Mouse (Mus musculus) urinary bladder, postnatal 4 days (tissue): Measurements from ENCODE around the gene Kctd15.

Experiments used
- DNase-seq, 2 experiments: peaks; one replicate each; pipeline ENCODE4 v3.0.0; 2021 to 2022; ENCODE audit warnings: low spot score in 2 of 2

Gene Kctd15

GRCm38 (mm10) chr7:34663145-34663544, 6.6 kb upstream of the Kctd15 start:
- no peak for DNase-seq

DNA sequence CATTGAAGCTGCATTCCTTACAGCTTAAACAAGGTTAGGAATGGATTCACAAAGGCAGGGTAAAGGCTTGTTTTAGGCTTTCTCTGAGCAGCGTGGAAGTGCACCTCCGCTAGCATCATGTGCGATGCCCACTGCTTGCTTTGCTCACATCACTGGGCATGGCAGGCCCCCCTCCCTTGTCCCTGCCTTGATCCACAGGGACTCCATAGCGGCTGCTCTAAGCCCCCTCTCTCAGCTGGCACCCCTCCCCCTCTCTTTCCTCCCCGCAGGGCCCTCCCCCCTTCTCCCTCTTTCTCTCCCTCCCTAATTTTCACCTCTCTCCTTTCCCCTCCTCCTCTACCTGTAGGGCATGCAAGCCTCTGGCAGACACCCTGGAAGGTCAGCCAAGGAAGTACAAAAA, 5.7 kb upstream of the Kctd15 start:
- no peak for DNase-seq

- DNase-seq: no peak
Measured at GRCm38 (mm10) chr7:34659386-34660085, 3.0 kb upstream of the Kctd15 start.

DNA sequence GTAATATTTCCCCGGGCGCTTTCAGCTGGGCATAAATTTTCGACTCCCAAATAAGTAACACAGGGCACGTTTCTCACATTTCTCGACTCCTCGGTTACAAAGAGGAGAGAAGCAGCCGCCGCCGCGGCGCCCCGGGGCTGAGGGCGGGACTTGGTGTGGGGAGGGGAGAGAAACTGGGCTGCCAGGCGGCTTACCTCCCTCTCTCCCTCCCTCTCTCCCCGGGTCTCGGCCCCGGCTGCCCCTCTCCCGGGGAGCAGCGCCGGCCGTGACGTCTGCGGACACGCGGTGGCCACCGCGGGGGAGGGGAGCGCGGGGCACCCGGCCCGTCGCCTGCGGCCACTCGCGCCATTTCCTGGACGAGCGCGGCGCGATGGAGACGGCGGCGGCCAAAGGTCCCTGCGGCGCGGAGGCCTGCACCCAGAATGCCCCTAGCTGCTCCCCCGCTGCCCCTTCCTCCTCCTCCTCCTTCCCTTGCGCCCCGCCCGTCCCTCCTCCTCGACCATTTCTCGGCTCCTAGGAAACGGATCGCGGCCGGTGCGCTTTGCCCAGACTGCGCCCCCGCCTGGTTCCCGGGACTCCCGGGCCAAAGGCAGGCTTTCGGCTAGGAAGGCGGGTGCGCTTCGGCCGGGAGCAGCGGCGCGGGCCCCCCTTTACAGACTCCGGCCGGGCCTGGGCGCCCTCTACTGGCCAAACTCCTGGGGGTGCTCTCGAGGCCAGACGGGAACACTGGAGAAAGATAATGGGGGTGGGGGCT, 1.3 kb downstream of the Kctd15 start:
- peak; percentile 88 to 94 for DNase-seq

DNA sequence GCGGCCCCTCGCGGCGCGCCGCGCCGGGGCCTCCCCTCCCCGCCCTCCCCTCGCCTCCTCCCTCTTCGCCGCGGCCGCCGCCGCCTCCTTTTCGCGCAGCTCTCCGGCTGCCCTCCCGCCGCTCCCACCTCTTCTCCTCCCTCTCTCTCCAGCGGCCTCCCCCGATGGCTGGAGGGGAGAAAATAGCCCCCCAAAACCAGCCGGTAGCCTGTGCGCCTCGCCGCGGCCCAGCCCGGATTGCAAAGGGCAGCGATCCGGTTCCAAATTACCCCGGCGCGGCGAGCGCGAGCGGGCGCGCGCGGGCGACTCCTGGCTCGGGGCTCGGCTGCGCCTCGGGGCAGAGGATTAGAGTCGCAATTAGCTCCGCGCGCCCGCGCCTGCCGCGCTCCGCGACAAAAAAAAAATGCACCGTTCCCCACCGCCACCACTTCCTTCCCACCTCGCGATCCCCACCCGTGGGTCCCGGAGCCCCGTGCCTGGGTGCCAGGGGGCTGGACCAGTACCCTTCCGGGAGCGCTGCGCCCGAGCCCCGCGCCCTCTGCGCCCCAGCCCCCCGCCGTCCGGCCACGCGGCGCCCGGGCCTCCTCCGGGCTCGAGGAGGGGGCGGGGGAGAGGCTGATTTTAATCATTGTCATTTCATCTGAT, 2.0 kb downstream of the Kctd15 start:
- DNase-seq: peak in 1 of 2 experiments; percentile 54

GRCm38 (mm10) chr7:34653731-34654440, 2.6 kb downstream of the Kctd15 start:
- peak in 1 of 2 experiments; percentile 37 for DNase-seq

DNA sequence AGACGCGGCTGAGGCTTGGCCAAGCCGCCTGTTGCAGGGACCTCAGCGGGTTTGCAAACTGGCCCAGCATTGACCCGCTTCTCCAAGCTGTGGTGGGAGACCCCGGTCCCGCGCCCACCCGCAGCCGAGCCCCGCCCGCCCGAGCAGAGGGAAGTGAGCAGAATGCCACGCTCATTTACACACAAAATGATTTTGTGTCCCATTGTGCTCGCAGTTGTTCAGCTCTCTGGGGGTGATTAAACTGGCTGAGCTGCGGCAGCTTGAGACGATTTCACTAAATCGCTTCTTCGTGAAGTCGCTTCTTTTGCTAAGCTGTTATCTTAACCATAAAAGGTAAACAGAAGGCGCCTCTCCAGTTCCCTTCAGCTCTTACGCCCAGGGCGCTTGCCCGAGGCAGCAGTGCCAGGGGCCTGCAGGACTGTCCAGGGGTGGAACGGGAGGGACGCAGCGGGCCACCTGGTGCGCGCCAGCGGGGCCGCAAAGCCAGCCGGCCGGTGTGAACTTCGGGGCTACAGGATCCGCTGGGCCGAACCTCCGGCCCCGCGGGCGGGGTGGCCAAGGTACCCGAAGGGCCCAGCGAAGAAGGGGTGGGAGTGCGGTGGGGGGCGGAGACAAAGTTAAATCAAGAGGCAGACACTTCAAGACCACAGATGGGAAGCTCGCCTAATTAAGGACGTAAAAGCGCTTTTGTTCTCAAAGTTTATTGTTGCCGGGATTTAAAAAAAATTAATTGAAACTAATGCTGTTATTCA, 3.6 kb downstream of the Kctd15 start:
- peak in 1 of 2 experiments; percentile 47 for DNase-seq

DNA sequence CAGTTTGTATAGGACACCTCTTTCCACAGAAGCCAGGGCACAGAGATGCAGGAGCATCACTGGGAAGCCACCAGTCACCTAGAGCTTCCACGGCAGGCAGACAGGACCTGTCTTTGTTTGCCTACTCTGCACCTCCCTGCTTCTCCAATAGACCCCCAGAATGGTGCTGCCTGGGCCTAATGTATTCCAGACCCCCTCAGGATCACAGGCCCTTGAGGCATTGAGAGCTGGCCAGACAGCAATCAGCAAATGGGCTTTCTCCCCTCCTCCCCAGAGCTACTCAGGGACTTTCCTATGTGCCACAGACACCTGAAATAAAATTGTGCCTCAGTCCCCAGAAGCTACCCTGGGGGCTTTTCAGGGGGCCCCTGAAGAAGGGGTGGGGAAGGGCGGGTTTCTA, 5.2 kb downstream of the Kctd15 start:
- no peak for DNase-seq

- DNase-seq: peak; percentile 37 to 80
Measured at GRCm38 (mm10) chr7:34647052-34647451, 9.5 kb downstream of the Kctd15 start.

DNA sequence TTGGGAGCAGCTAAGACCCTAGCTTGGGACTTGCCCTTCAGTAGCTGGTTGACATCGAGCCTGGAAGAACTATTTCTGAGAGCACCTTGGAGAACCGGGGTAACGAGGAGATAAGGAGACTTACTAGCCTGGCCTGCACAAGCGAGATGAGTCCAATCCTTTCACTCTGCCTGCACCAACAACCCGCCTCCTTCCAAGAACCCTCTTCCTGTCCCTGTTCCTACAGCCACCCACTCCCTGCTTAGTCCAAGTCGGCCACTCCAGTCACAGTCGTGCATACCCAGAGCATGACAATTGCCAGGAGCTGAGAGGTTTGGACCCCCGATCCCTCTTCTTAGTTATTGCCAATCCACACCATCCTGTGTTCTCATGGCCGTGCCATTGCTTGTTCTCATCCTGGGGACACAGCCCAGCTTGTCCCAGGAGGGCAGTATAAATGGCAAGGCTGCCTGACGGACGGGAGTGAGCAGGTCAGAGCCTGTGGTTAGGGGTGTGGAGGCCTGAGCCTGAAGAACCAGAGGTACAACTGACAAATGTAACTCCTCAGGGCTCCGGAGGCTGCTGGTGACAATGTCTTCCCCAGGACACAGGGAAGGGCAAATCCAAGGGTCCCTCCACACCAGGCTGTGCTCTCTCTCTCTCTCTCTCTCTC, 10.3 kb downstream of the Kctd15 start:
- DNase-seq: no peak

- DNase-seq: no peak
Measured at GRCm38 (mm10) chr7:34645623-34646022, 10.9 kb downstream of the Kctd15 start.

GRCm38 (mm10) chr7:34644591-34644990, 11.9 kb downstream of the Kctd15 start:
- no peak for DNase-seq

- DNase-seq: no peak
Measured at GRCm38 (mm10) chr7:34643329-34643728, 13.2 kb downstream of the Kctd15 start.

DNA sequence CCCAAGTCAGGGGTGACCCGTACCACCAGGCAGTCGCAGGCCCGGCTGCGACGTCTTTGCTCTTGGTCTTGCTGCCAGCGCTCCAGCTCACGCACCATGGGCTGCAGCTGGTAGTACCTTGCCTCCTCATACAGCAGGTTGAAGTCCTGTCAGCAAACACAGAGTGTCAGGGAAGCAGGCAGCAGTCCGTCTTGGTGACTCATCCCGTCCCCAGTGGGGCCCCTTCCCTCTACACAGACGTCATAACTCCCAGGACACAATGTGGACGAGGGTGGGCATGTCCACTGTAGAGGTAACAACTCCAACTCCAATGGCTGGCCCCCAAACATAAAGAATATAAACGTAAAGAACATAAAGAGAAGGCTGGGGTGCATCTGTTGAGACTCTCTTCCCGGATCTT, 14.6 kb downstream of the Kctd15 start:
- DNase-seq: no peak

- DNase-seq: no peak
Measured at GRCm38 (mm10) chr7:34639798-34640197, 16.7 kb downstream of the Kctd15 start.

- no peak for DNase-seq
Measured at GRCm38 (mm10) chr7:34636661-34637060, 19.9 kb downstream of the Kctd15 start.

DNA sequence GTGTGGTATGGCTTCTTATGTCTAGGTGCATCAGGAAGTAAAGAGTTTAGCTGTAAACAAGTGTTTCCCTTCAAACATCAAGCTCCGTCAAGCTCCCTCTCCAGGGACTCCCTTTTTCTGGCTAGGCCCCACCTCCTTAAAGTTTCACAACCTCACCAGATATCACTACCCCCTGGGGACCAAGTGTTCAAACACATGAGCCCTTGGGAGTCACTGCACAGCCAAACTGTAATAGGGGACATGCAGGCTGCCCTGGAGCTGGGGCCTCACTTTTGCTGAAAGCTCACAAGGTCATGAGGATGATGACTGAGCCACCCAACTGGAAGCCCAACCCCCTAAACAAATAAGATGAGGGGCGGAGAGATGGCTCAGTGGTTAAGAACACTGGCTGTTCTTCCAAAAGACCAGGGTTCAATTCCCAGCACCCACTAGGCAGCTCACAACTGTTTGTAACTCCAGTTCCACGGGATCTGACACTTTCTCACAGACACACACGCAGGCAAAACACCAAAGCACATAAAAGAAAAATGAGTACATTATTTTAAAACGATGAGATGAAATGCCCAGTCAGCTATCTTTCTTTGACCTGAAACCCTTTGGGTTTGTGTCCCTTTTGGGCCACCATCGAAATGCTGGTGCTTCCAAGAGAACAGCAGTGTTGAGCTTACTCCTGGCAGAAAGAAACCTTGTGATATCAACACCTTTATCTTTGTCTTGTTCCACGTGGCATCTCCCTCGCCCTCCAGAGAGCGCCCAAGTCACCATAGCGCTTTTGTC, 23.4 kb downstream of the Kctd15 start:
- DNase-seq: no peak

DNA sequence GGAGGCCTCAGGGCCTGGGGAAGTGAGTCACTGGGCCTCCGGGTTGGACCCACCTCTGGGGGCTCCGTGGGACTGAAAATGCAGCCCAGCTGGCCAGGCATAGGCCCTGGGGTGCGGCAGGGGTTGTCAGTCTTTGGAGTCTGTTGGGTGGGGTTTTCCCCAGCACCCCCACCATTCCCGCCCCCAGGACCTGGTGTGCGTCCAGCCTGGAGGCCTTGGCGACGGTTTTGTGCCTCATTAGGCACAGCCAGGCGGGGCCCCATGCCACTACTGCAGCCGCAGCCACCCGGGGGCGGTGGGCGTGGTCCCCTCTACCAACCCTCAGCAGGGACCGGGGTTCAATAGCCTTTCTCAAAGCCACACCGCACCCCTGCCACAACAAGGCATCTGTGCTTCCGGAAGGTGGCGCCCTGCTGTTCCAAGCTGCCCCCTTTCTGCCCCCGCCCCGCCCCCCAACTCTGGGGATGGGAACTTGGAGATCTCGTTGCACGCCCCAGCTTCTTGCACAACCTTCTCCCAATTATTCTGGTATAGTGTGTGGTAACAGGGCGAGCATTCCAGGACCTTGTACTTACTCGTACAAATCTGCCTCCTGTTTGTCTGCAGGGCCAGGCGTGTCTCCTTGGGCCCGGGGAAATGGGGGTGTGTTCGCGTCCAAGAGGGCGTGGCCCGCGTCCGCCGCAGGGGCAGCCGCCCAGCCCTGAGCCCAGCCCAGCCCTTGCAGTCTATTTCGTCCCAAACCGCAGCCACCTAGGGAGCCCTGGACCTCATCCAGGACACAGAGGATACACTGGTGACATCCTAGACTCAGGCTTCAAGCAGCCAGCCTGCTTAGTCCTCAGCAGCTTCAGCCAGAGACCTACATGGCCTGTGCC, 26.1 kb downstream of the Kctd15 start:
- peak; percentile 81 for DNase-seq

- DNase-seq: peak in 1 of 2 experiments; percentile 25
Measured at GRCm38 (mm10) chr7:34629702-34630210, 26.8 kb downstream of the Kctd15 start.
